Mouse (Mus musculus) olfactory bulb, adult 2 months (tissue): ENCODE measurements around the gene Xlr3a.

Experiments
- CTCF ChIP-seq: fragments of 200-500 bp; IDR thresholded peaks from 2 replicates; pipeline ENCODE4 v1.5.1; 2012; ENCODE audit warnings: low read depth, mild to moderate bottlenecking, low read length, moderate library complexity; ENCODE audit not compliant: insufficient read depth
- POLR2A ChIP-seq: fragments of 200-500 bp; IDR thresholded peaks from 2 replicates; pipeline ENCODE4 v1.6.1; 2012; ENCODE audit warnings: mild to moderate bottlenecking, low read depth, low read length, moderate library complexity; ENCODE audit not compliant: insufficient read depth

DNA sequence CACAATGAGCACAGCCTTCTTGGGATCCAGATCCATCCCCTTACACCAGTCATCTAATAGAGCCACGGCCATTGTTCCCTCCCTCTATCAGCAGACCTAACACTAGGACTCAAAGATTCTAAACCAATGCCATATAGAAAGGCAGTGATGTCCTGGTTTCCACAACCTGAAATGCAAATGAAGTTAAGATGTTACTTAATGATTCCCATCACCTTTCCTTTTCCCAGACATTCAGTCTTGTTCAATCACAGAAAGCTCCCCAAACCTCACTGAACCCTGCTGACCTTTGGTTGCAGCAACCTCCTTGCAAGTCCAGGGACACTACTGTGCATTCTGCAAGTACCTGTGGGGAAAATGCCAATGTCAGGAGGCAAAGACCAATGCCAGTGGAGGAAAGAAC, 59.9 kb downstream of the Xlr3a start, which contains the start of gene Pnma5:
- TF ChIP-seq CTCF, result no peak
- no peak for TF ChIP-seq POLR2A
